Mouse (Mus musculus): ENCODE data around the gene Olfr26.
"Not testable (repeated sequence)": the region's sequence is repeated elsewhere in the genome, so short reads cannot be mapped to it uniquely, and the experiment has no call there.

Gene Olfr26

DNA sequence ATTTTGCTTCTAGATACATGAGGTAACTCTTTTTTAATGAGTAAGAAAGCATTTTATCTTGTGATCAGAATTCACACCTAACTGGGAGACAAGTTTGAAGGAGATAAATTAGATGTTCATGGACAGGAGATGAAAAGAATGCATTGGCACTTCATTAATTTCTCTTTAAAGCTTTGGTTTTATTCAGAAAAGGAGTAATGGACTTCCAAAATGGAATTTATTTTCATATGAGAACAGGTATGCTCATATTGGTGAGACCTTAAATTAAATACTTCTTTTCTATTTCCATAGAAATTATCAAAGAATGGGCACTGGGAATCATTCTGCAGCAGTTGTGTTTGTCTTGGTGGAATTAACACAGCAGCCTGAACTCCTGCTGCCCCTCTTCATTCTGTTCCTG, at the start of gene Olfr26:
Gene Olfr26, plus strand, starts transcription at position 301 of the 400 bp plus-strand sequence.
- no peak for DNase-seq (ENCODE audit: low spot score in 2 of 2)

GRCm38 (mm10) chr9:38805696-38806095, 49.2 kb upstream of the Olfr26 start:
- DNase-seq (ENCODE audit: low spot score in 2 of 2): no peak

DNA sequence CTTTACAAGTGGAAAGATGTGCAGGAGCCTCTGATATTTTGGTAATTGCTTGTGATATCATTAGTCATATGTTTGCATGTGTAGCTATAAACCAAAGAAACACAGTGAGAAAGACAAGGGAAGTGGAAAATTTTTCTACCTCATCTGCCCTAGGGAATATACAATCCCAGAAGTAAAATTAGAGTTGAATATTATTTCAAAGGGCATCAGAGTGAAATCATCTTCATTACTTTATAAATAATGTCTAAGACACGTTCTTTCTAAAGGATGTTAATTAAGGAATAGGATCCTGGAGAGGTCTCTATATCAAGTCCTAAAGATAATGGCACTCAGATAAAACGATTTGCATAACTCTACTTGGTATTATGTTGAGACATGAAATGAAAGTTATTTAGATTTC, 40.5 kb upstream of the Olfr26 start, which contains the start of gene Olfr922:
Gene Olfr922, plus strand, starts transcription at position 301 of the 400 bp plus-strand sequence.
- DNase-seq (ENCODE audit: low spot score in 2 of 2): no peak

DNA sequence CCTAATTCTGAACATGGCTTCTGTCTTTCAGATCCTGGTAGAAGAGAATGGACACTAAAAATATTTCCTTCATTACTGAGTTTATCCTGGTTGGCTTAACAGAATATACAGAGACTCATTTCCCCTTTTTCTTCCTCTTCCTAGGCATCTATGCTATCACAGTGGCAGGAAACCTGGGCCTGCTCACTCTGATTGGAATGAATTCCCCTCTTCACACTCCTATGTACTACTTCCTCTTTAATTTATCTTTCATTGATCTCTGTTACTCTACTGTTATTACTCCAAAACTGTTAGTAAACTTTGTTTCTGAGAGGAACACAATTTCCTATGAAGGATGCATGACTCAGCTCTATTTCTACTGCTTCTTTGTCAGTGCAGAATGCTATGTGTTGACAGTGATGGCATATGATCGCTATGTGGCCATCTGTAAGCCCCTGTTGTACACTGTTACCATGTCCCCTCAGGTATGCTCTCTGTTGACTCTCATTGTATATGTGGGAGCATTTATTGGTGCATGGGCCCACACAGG, 39.3 kb upstream of the Olfr26 start:
- DNase-seq (ENCODE audit: low spot score in 2 of 2): no peak

DNA sequence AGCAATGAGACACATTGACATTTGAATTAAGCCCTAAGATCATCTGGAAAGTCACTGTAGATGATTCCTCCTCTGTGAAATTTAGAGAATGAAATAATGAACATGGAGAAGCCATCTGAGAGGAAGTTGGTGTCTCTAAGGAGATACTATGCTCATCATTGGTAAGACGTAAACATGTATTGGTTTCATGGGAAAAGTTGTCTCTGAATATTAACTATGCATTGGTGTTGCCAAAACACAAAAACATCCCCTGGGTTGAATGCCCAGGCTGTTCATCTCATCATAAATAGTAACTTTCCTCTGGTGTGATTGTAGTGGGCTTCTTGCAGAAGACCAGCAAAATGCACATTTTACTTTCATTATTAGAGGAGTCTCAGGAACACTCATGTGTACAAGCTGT, 28.6 kb upstream of the Olfr26 start, which contains the start of gene Olfr923:
Gene Olfr923, plus strand, starts transcription at position 301 of the 400 bp plus-strand sequence.
- DNase-seq (ENCODE audit: low spot score in 2 of 2): no peak

DNA sequence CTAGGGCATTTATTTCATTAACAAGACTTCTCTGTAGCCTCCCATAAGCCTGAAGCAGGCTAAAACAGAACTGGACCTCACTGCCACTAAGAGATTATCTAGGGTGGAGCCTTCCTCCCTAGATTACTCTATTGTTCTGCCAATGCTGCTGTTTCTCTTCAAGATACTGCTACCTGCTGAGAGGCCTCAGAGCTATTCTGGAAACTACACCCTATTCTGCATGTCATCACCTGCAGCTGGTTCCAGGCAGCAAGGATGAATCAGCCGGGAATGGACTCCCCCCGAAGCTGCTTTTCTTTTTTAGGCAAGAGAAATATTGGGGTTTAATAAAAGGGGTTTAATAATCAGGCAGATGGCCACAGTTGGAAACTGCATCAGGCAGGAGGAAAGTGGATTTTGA, 21.8 kb upstream of the Olfr26 start:
- DNase-seq (ENCODE audit: low spot score in 2 of 2): no peak

- DNase-seq (ENCODE audit: low spot score in 2 of 2): no peak
Measured at GRCm38 (mm10) chr9:38844149-38844548, 10.7 kb upstream of the Olfr26 start, which contains the start of gene Olfr924. Olfr924 (plus strand) TSS chr9:38844449.

DNA sequence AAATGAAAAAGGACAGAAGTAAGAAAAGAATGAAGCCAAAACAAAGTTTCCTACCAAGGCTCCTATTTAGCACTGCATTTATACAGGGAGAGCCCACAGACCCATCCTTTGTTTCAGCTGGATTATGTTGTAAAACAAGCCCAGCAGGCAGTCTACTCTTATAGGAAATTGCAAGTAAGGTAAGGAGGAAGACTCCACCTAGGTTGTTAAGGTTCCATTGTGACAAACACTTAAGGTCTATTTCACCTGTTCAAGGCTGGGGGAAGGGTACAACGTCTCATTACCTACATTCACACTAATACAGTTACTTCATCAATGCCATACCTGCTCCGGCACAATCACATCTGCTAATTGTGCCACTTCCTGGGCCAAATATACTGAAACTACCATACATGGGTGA, 20.0 kb downstream of the Olfr26 start:
- not testable (repeated sequence) for DNase-seq (ENCODE audit: low spot score in 2 of 2)

DNA sequence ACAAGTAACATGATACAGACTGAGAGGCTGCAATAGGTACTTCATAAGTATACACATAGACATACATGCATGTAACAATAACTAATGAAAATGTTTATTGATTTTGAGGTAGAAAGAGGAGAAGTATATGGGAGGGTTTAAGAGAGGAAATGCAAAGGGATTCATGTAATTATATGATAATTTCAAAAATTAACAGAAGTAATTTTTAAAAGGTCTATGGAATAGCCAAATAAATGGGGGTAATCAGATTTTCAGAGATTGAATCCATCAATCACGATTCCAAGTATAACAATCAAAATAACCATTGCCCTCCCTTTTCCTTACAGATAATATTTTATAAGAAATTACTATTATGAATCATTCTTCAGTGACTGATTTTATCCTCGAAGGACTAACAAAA, 22.0 kb downstream of the Olfr26 start, which contains the start of gene Olfr926:
Gene Olfr926, plus strand, starts transcription at position 301 of the 400 bp plus-strand sequence.
- no peak for DNase-seq (ENCODE audit: low spot score in 2 of 2)

Measured in natural killer cell, adult 2 months (primary cell).